Mouse (Mus musculus) hindbrain, embryonic 15.5 days (tissue): ENCODE results near the gene Scfd2. TPM values are rescaled to one million over a fixed set of nuclear protein-coding genes. Genes with fewer than 3 reads are reported as not detected.

Experiments used
- ATAC-seq: fragments of 200-750 bp; cut with Nextera tagmentation; 2 replicates; pipeline ENCODE4 v1.8.0; 2017; ENCODE audit warnings: low read depth, moderate number of reproducible peaks, moderate TSS enrichment; ENCODE audit not compliant: low FRiP score
- H3K27ac ChIP-seq: fragments of 300-500 bp; sonication (generic); replicated peaks from 2 replicates; pipeline ENCODE4 v1.5.1; 2015; ENCODE audit warnings: mild to moderate bottlenecking, inconsistent platforms
- H3K27me3 ChIP-seq: fragments of 300-500 bp; sonication (generic); 2 replicates; pipeline ENCODE4 v1.6.1; 2015; ENCODE audit warnings: control low read depth, inconsistent platforms
- H3K36me3 ChIP-seq: fragments of 300-500 bp; sonication (generic); 2 replicates; pipeline ENCODE4 v1.6.1; 2015; ENCODE audit warnings: control low read depth, inconsistent platforms
- H3K4me1 ChIP-seq: fragments of 300-500 bp; sonication (generic); replicated peaks from 2 replicates; pipeline ENCODE4 v1.6.1; 2015; ENCODE audit warnings: control low read depth, inconsistent platforms
- H3K4me2 ChIP-seq: fragments of 300-500 bp; sonication (generic); 2 replicates; pipeline ENCODE4 v1.6.1; 2015; ENCODE audit warnings: moderate library complexity, mild to moderate bottlenecking, inconsistent platforms
- H3K4me3 ChIP-seq: fragments of 300-500 bp; sonication (generic); 2 replicates; pipeline ENCODE4 v1.5.1; 2015; ENCODE audit warnings: mild to moderate bottlenecking, inconsistent platforms
- H3K9ac ChIP-seq: fragments of 300-500 bp; sonication (generic); 2 replicates; pipeline ENCODE4 v1.6.1; 2015; ENCODE audit warnings: inconsistent platforms
- H3K9me3 ChIP-seq: fragments of 300-500 bp; sonication (generic); 2 replicates; pipeline ENCODE4 v1.6.1; 2016; ENCODE audit warnings: control low read depth, inconsistent platforms
- WGBS: fragments of 180-500 bp; shearing (Covaris S2); methylation state at CpG from one replicate; pipeline ENCODE4 v1.1.7; 2015; 5-methylcytosine and 5-hydroxymethylcytosine counted together
- polyA plus RNA-seq: library from polyadenylated mRNA; unstranded; fragments of >200 nt; fragmentation: Nextera tagmentation; extraction: Ambion mirVana; gene quantifications from 2 replicates; pipeline ENCODE4 v1.2.1, GENCODE M21; 2015

Gene Scfd2
- polyA plus RNA-seq, 1 experiment from 2014 or later = 20.7 TPM

GRCm38 (mm10) chr5:74193008-74193407 is 338.6 kb downstream of the Scfd2 start:
- 83% methylated on average over 2 of the region's 2 CpGs for WGBS
- H3K27me3 ChIP-seq = no peaks in the 10 kb centered on the region
- no peak overlapping the region for H3K4me2 ChIP-seq
- ATAC-seq = no peak
- H3K4me3 ChIP-seq = no peak overlapping the region
- no peak overlapping the region for H3K9ac ChIP-seq
- H3K27ac ChIP-seq = no peak overlapping the region
- no peaks in the 10 kb centered on the region for H3K36me3 ChIP-seq
- H3K9me3 ChIP-seq = no peaks in the 10 kb centered on the region
- peaks cover 42% of the 10 kb centered on the region for H3K4me1 ChIP-seq

- no peak for ATAC-seq
- H3K9ac ChIP-seq = no peak overlapping the region
- WGBS = 79% methylated on average over 5 of the region's 5 CpGs
- H3K27me3 ChIP-seq = no peaks in the 10 kb centered on the region
- no peaks in the 10 kb centered on the region for H3K36me3 ChIP-seq
- no peak overlapping the region for H3K27ac ChIP-seq
- H3K9me3 ChIP-seq = no peaks in the 10 kb centered on the region
- no peak overlapping the region for H3K4me2 ChIP-seq
- H3K4me3 ChIP-seq = no peak overlapping the region
- H3K4me1 ChIP-seq = peaks cover 24% of the 10 kb centered on the region
Observed at GRCm38 (mm10) chr5:74190911-74191310, 340.6 kb downstream of the Scfd2 start.

GRCm38 (mm10) chr5:74190161-74190491 is 341.4 kb downstream of the Scfd2 start:
- no peak for ATAC-seq
- no peak overlapping the region for H3K4me2 ChIP-seq
- WGBS = 40% methylated on average over 9 of the region's 9 CpGs
- no peak overlapping the region for H3K27ac ChIP-seq
- no peak overlapping the region for H3K4me3 ChIP-seq
- no peaks in the 10 kb centered on the region for H3K9me3 ChIP-seq
- H3K4me1 ChIP-seq = peaks cover 19% of the 10 kb centered on the region; the same call in 1 of the 2 replicates
- H3K9ac ChIP-seq = no peak overlapping the region
- H3K36me3 ChIP-seq = no peaks in the 10 kb centered on the region
- H3K27me3 ChIP-seq = no peaks in the 10 kb centered on the region

- H3K4me2 ChIP-seq = no peak overlapping the region
- H3K9ac ChIP-seq = no peak overlapping the region
- H3K36me3 ChIP-seq = no peaks in the 10 kb centered on the region
- peaks cover 16% of the 10 kb centered on the region; the same call in 1 of the 2 replicates for H3K4me1 ChIP-seq
- H3K4me3 ChIP-seq = no peak overlapping the region
- WGBS = 42% methylated on average over 9 of the region's 9 CpGs
- H3K27ac ChIP-seq = no peak overlapping the region
- H3K27me3 ChIP-seq = no peaks in the 10 kb centered on the region
- ATAC-seq = no peak
- no peaks in the 10 kb centered on the region for H3K9me3 ChIP-seq
Observed at GRCm38 (mm10) chr5:74189484-74190160, 341.9 kb downstream of the Scfd2 start.

GRCm38 (mm10) chr5:74188886-74189285 is 342.7 kb downstream of the Scfd2 start:
- WGBS = 73% methylated on average over 8 of the region's 8 CpGs
- no peaks in the 10 kb centered on the region for H3K27me3 ChIP-seq
- H3K9me3 ChIP-seq = no peaks in the 10 kb centered on the region
- H3K4me1 ChIP-seq = peaks cover 9% of the 10 kb centered on the region; the same call in 1 of the 2 replicates
- no peak overlapping the region for H3K9ac ChIP-seq
- no peak overlapping the region for H3K4me2 ChIP-seq
- no peak overlapping the region for H3K27ac ChIP-seq
- H3K4me3 ChIP-seq = no peak overlapping the region
- no peaks in the 10 kb centered on the region for H3K36me3 ChIP-seq
- no peak for ATAC-seq

GRCm38 (mm10) chr5:74188076-74188475 is 343.5 kb downstream of the Scfd2 start:
- Histone ChIP-seq H3K4me2 (no peak overlapping the region), H3K9me3 (no peaks in the 10 kb centered on the region), H3K36me3 (no peaks in the 10 kb centered on the region), H3K27me3 (no peaks in the 10 kb centered on the region), H3K27ac (no peak overlapping the region), H3K9ac (no peak overlapping the region), H3K4me1 (0 out of 2 replicates have a peak, but pooled peaks cover 8% of the 10 kb centered on the region), H3K4me3 (no peak overlapping the region)
- no peak for ATAC-seq
- WGBS = 95% methylated on average over 12 of the region's 12 CpGs

- 85% methylated on average over 9 of the region's 9 CpGs for WGBS
- Histone ChIP-seq H3K27me3 (no peaks in the 10 kb centered on the region), H3K36me3 (no peaks in the 10 kb centered on the region), H3K9me3 (no peaks in the 10 kb centered on the region), H3K9ac (no peak overlapping the region), H3K4me2 (no peak overlapping the region), H3K4me3 (no peak overlapping the region), H3K27ac (no peak overlapping the region), H3K4me1 (0 out of 2 replicates have a peak, but pooled peaks cover 7% of the 10 kb centered on the region)
- ATAC-seq = no peak
Observed at GRCm38 (mm10) chr5:74184607-74185006, 347.0 kb downstream of the Scfd2 start.

- Histone ChIP-seq H3K27me3 (no peaks in the 10 kb centered on the region), H3K4me3 (no peak overlapping the region), H3K27ac (no peak overlapping the region), H3K9me3 (no peaks in the 10 kb centered on the region), H3K36me3 (no peaks in the 10 kb centered on the region), H3K9ac (no peak overlapping the region), H3K4me1 (0 out of 2 replicates have a peak, but pooled peaks cover 2% of the 10 kb centered on the region), H3K4me2 (no peak overlapping the region)
- ATAC-seq = no peak
- 48% methylated on average over 10 of the region's 10 CpGs for WGBS
Observed at GRCm38 (mm10) chr5:74183118-74183517, 348.4 kb downstream of the Scfd2 start.

GRCm38 (mm10) chr5:74180216-74180615 is 351.3 kb downstream of the Scfd2 start:
- H3K4me1 ChIP-seq = peaks cover 11% of the 10 kb centered on the region
- H3K27me3 ChIP-seq = no peaks in the 10 kb centered on the region
- ATAC-seq = no peak
- H3K36me3 ChIP-seq = no peaks in the 10 kb centered on the region
- no peak overlapping the region for H3K27ac ChIP-seq
- no peak overlapping the region for H3K4me3 ChIP-seq
- 32% methylated on average over 10 of the region's 10 CpGs for WGBS
- H3K4me2 ChIP-seq = no peak overlapping the region
- no peak overlapping the region for H3K9ac ChIP-seq
- H3K9me3 ChIP-seq = no peaks in the 10 kb centered on the region

GRCm38 (mm10) chr5:74175526-74176270 is 355.9 kb downstream of the Scfd2 start:
- Histone ChIP-seq H3K4me2 (no peak overlapping the region; the same call in 1 of the 2 replicates), H3K27ac (peak overlapping the region; percentile 39; the same call in 1 of the 2 replicates), H3K36me3 (no peaks in the 10 kb centered on the region), H3K4me1 (peaks cover 24% of the 10 kb centered on the region), H3K9me3 (no peaks in the 10 kb centered on the region), H3K27me3 (no peaks in the 10 kb centered on the region), H3K4me3 (no peak overlapping the region), H3K9ac (no peak overlapping the region)
- peak; percentile 49; the same call in 1 of the 2 replicates for ATAC-seq
- WGBS = 41% methylated on average over 14 of the region's 14 CpGs

- H3K4me1 ChIP-seq = peaks cover 22% of the 10 kb centered on the region
- no peaks in the 10 kb centered on the region for H3K36me3 ChIP-seq
- no peaks in the 10 kb centered on the region for H3K9me3 ChIP-seq
- H3K4me2 ChIP-seq = no peak overlapping the region
- WGBS = 72% methylated on average over 18 of the region's 18 CpGs
- ATAC-seq = 0 out of 2 replicates have a peak, but pooled peaks have one; percentile 40
- no peak overlapping the region for H3K9ac ChIP-seq
- 0 out of 2 replicates have a peak overlapping the region, but pooled peaks have one; percentile 7 for H3K27ac ChIP-seq
- no peaks in the 10 kb centered on the region for H3K27me3 ChIP-seq
- no peak overlapping the region for H3K4me3 ChIP-seq
Observed at GRCm38 (mm10) chr5:74173162-74173844, 358.3 kb downstream of the Scfd2 start.

- Histone ChIP-seq H3K36me3 (no peaks in the 10 kb centered on the region), H3K27me3 (no peaks in the 10 kb centered on the region), H3K4me3 (no peak overlapping the region), H3K27ac (0 out of 2 replicates have a peak overlapping the region, but pooled peaks have one; percentile 5), H3K4me1 (peaks cover 22% of the 10 kb centered on the region), H3K4me2 (no peak overlapping the region), H3K9me3 (no peaks in the 10 kb centered on the region), H3K9ac (no peak overlapping the region)
- ATAC-seq = no peak
- WGBS = 78% methylated on average over 12 of the region's 12 CpGs
Observed at GRCm38 (mm10) chr5:74172208-74172607, 359.4 kb downstream of the Scfd2 start.
